Mouse (Mus musculus): ENCODE measurements around the gene 4931406C07Rik.

GRCm38 (mm10) chr9:15337776-15338175, 31.5 kb upstream of the 4931406C07Rik start:
- TF ChIP-seq CTCF (IDR thresholded peaks at IDR 0.05; ENCODE audit: low read depth, low read length) (no peak), POLR2AphosphoS5 (IDR thresholded peaks at IDR 0.05; ENCODE audit: insufficient replicate concordance, low read depth, low read length) (no peak), GATA1 (IDR thresholded peaks at IDR 0.05; ENCODE audit: borderline replicate concordance, low read length) (no peak)
